Mouse (Mus musculus) spleen, adult 2 months (tissue): ENCODE measurements around the gene Cox10.

Experiments used
- CTCF ChIP-seq: fragments of 200-500 bp; IDR thresholded peaks from 2 replicates; pipeline ENCODE4 v1.5.1; 2011; ENCODE audit warnings: mild to moderate bottlenecking, inconsistent platforms; ENCODE audit not compliant: insufficient read depth, insufficient read length, insufficient replicate concordance; ENCODE audit errors: extremely low read depth
- POLR2A ChIP-seq: fragments of 200-500 bp; IDR thresholded peaks from 2 replicates; pipeline ENCODE4 v1.6.1; 2011; ENCODE audit warnings: low read depth, low read length, inconsistent platforms

DNA sequence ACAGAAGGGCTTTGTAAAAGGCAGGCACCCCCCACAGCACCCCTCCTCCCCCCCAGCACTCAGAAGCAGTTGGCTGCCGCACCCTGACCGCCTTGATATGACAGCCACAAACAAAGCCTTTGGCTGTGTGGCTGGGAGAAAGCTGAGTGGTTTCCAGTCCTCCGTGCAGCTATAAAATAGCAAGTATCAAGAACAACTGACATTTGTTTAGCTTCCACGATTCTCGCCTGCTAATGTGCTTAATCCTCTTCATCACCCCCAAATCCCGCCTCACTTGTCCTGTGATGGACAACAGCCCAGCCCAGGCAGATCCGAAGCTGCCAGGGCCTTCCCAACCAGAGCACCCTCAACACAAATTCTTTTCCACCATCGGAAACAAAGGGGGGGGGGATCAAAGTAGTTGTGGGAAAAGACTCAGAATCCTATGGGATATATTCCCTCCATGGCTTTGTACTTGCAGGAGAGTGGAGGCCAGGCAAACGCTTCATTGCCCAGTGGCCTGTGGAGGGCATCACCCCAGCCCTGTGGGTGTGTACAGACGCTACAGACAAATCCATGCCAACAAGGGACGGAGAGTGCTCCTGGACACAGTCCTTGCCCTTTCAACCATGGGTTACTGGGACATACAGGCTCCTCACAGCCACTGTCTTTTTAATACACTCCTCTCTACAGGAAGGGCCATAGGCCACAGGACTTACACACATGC, 109.9 kb downstream of the Cox10 start:
- no peak for TF ChIP-seq POLR2A
- TF ChIP-seq CTCF, result no peak
